14 mouse cellular contexts compared by ENCODE assay signal in the genomic region with DNA sequence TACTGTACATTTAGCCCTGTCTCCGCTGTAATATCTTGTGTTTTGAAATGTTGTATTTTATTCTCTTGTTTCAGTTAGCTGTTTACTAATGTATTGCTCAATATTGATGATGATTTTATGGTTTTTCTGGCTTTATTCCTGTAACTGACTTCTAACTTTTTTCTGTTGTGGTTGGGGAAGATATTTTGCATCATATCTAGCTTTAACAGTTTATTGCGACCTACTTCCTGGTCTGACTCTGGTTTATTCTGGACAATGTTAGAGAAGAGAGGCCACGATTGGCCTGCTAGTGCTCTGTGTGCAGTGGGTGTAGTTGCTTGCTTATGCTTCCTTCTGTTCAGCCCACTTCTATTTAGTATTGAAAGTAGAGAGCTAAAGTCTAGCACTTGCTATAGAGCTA.
A peak's percentile ranks its signal among the peaks of the same experiment; 100 is the strongest.
DNase-seq lines count a peak whose midpoint lies in the region; ATAC-seq lines count a peak whose summit lies in the region.
"Had no signal": no experiment of that assay in that cellular context is flagged by ENCODE, and none has a peak within 500 bp of the region (broad histone marks: within the 10 kb centered on the region; RNA-seq: fewer than 3 reads in every experiment).

No protein-coding gene starts in this region.

- no peak for ATAC-seq in midbrain, embryonic 11.5 days (ENCODE audit: low FRiP score)
- ATAC-seq in midbrain, embryonic 16.5 days: no peak
- ATAC-seq in granulocyte monocyte progenitor cell, adult 5-6 weeks (replicated peaks; ENCODE audit: poor library complexity, severe bottlenecking): peak; percentile 65

- no peaks in the 10 kb centered on the region for H3K36me3 ChIP-seq in midbrain, embryonic 11.5 days (ENCODE audit: control insufficient read depth, insufficient read depth, low read length)
- no peaks in the 10 kb centered on the region for H3K36me3 ChIP-seq in midbrain, embryonic 16.5 days (ENCODE audit: control insufficient read depth, insufficient read depth, low read length)
- H3K36me3 ChIP-seq in megakaryocyte, embryonic 14.5 days (replicated peaks; ENCODE audit: low read length): peaks cover 29% of the 10 kb centered on the region
- H3K36me3 ChIP-seq in hindbrain, embryonic 10.5 days: peaks cover 14% of the 10 kb centered on the region; the same call in 1 of the 2 replicates
- H3K36me3 ChIP-seq: limb, embryonic 13.5 days had no signal

- no peaks in the 10 kb centered on the region for H3K4me1 ChIP-seq in midbrain, embryonic 11.5 days (ENCODE audit: control insufficient read depth, insufficient read depth, low read length)
- H3K4me1 ChIP-seq in midbrain, embryonic 16.5 days (ENCODE audit: control insufficient read depth, insufficient read depth, low read length): no peaks in the 10 kb centered on the region
- H3K4me1 ChIP-seq in megakaryocyte, embryonic 14.5 days: peaks cover 72% of the 10 kb centered on the region
- H3K4me1 ChIP-seq in hindbrain, embryonic 10.5 days (replicated peaks): 0 out of 2 replicates have a peak, but pooled peaks cover 3% of the 10 kb centered on the region

- H3K27ac ChIP-seq in midbrain, embryonic 11.5 days (ENCODE audit: low read depth, low read length): no peak overlapping the region
- H3K27ac ChIP-seq in midbrain, embryonic 16.5 days (ENCODE audit: low read length): no peak overlapping the region
- H3K27ac ChIP-seq in hindbrain, embryonic 10.5 days: no peak overlapping the region
- H3K27ac ChIP-seq: embryonic facial prominence, embryonic 13.5 days; limb, embryonic 13.5 days had no signal

- H3K9ac ChIP-seq in midbrain, embryonic 11.5 days (ENCODE audit: low read length): no peak overlapping the region
- H3K9ac ChIP-seq in midbrain, embryonic 16.5 days (ENCODE audit: low read depth, low read length): no peak overlapping the region
- H3K9ac ChIP-seq: embryonic facial prominence, embryonic 13.5 days; limb, embryonic 13.5 days had no signal

- no peaks in the 10 kb centered on the region for H3K9me3 ChIP-seq in midbrain, embryonic 11.5 days (ENCODE audit: control insufficient read depth, low read length)
- H3K9me3 ChIP-seq in midbrain, embryonic 16.5 days (replicated peaks; ENCODE audit: control insufficient read depth, low read length, poor library complexity, severe bottlenecking): no peaks in the 10 kb centered on the region
- no peaks in the 10 kb centered on the region for H3K9me3 ChIP-seq in megakaryocyte, embryonic 14.5 days
- H3K9me3 ChIP-seq in hindbrain, embryonic 10.5 days: no peaks in the 10 kb centered on the region
- H3K9me3 ChIP-seq: embryonic facial prominence, embryonic 13.5 days; limb, embryonic 13.5 days had no signal

- no peak overlapping the region for H3K4me2 ChIP-seq in midbrain, embryonic 11.5 days
- no peak overlapping the region for H3K4me2 ChIP-seq in midbrain, embryonic 16.5 days (ENCODE audit: low read length)
- H3K4me2 ChIP-seq: embryonic facial prominence, embryonic 13.5 days; limb, embryonic 13.5 days had no signal

- no peaks in the 10 kb centered on the region for H3K27me3 ChIP-seq in midbrain, embryonic 11.5 days (ENCODE audit: control insufficient read depth, insufficient read depth, low read length)
- H3K27me3 ChIP-seq in midbrain, embryonic 16.5 days (ENCODE audit: control insufficient read depth, insufficient read depth, low read depth, low read length): no peaks in the 10 kb centered on the region
- H3K27me3 ChIP-seq in megakaryocyte, embryonic 14.5 days (replicated peaks): no peaks in the 10 kb centered on the region
- H3K27me3 ChIP-seq in hindbrain, embryonic 10.5 days (ENCODE audit: insufficient read depth, poor library complexity, severe bottlenecking): no peaks in the 10 kb centered on the region
- H3K27me3 ChIP-seq: embryonic facial prominence, embryonic 13.5 days; limb, embryonic 13.5 days had no signal

- peak; percentile 35 for DNase-seq in midbrain, embryonic 11.5 days (ENCODE audit: low spot score, missing footprints)
- DNase-seq in hindbrain, embryonic 10.5 days (ENCODE audit: low spot score): no peak
- DNase-seq in cerebellum, postnatal 10 days: no peak
- no peak for DNase-seq in adrenal gland, adult 8-10 months
- DNase-seq: adrenal gland, postnatal 36 days; cerebellum, postnatal 36 days; kidney, adult 11 months; right cerebral cortex, adult 18-20 months; thymus, adult 2 months had no signal

- 90% methylated on average over 3 of the region's 3 CpGs for whole genome bisulfite sequencing in midbrain, embryonic 11.5 days
- WGBS in midbrain, embryonic 16.5 days: 95% methylated on average over 3 of the region's 3 CpGs
- WGBS in hindbrain, embryonic 10.5 days: 93% methylated on average over 3 of the region's 3 CpGs

- no peak overlapping the region for H3K4me3 ChIP-seq in midbrain, embryonic 11.5 days (ENCODE audit: low read depth, low read length)
- H3K4me3 ChIP-seq in midbrain, embryonic 16.5 days (ENCODE audit: low read depth, low read length): no peak overlapping the region
- H3K4me3 ChIP-seq in megakaryocyte, embryonic 14.5 days (replicated peaks): peak overlapping the region; percentile 87
- H3K4me3 ChIP-seq in hindbrain, embryonic 10.5 days: no peak overlapping the region
- H3K4me3 ChIP-seq: embryonic facial prominence, embryonic 13.5 days; limb, embryonic 13.5 days had no signal
